Mouse (Mus musculus) embryonic facial prominence, embryonic 12.5 days (tissue): ENCODE results near the gene Ankrd31. TPM values are rescaled to one million over a fixed set of nuclear protein-coding genes. Genes with fewer than 3 reads are reported as not detected.
"Not testable (repeated sequence)": the region's sequence is repeated elsewhere in the genome, so short reads cannot be mapped to it uniquely, and the experiment has no call there.

Experiments used
- ATAC-seq: fragments of 200-750 bp; cut with Nextera tagmentation; 2 replicates; pipeline ENCODE4 v1.8.0; 2017; ENCODE audit not compliant: insufficient number of reproducible peaks, insufficient read depth, low FRiP score, low TSS enrichment
- H3K27ac ChIP-seq: fragments of 300-500 bp; sonication (generic); 2 replicates; pipeline ENCODE4 v1.5.1; 2016; ENCODE audit warnings: mild to moderate bottlenecking
- H3K27me3 ChIP-seq: fragments of 300-500 bp; sonication (generic); 2 replicates; pipeline ENCODE4 v1.6.1; 2016; ENCODE audit warnings: mild to moderate bottlenecking, moderate library complexity
- H3K36me3 ChIP-seq: fragments of 300-500 bp; sonication (generic); 2 replicates; pipeline ENCODE4 v1.6.1; 2016; ENCODE audit warnings: mild to moderate bottlenecking
- H3K4me1 ChIP-seq: fragments of 300-500 bp; sonication (generic); 2 replicates; pipeline ENCODE4 v1.6.1; 2016
- H3K4me2 ChIP-seq: fragments of 300-500 bp; sonication (generic); replicated peaks from 2 replicates; pipeline ENCODE4 v1.6.1; 2016; ENCODE audit warnings: mild to moderate bottlenecking, moderate library complexity
- H3K4me3 ChIP-seq: fragments of 300-500 bp; sonication (generic); 2 replicates; pipeline ENCODE4 v1.5.1; 2016; ENCODE audit warnings: mild to moderate bottlenecking
- H3K9ac ChIP-seq: fragments of 300-500 bp; sonication (generic); 2 replicates; pipeline ENCODE4 v1.6.1; 2016; ENCODE audit warnings: mild to moderate bottlenecking, moderate library complexity
- H3K9me3 ChIP-seq: fragments of 300-500 bp; sonication (generic); 2 replicates; pipeline ENCODE4 v1.6.1; 2016; ENCODE audit warnings: mild to moderate bottlenecking, moderate library complexity
- WGBS: fragments of 180-500 bp; shearing (Covaris S2); methylation state at CpG from one replicate; pipeline ENCODE4 v1.1.7; 2016; 5-methylcytosine and 5-hydroxymethylcytosine counted together
- polyA plus RNA-seq: library from polyadenylated mRNA; unstranded; fragments of >200 nt; fragmentation: Nextera tagmentation; extraction: Ambion mirVana; gene quantifications from 2 replicates; pipeline ENCODE4 v1.2.1, GENCODE M21; 2016

Gene Ankrd31
- polyA plus RNA-seq, 1 experiment from 2014 or later = not detected

DNA sequence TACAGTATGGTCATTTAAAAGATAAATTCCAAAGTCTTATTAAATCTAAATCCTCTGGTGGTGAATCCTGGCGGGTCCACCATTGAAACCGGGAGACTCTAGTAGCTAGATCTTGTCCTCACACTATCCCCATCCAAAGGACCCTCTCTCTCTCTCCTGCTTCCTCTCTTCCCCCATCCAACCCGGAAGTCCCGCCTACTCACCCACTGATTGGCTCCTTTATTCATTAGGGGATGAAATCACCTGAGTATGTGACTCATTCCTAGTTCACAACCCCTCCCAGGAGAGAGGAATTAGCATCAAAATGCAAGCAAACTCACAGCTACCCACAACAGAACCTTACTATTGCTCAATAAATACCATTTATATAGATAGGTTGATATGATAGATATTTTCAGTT lies 122.7 kb downstream of the Ankrd31 start:
- Histone ChIP-seq H3K4me3 (no peak overlapping the region), H3K4me1 (no peaks in the 10 kb centered on the region), H3K4me2 (no peak overlapping the region), H3K27ac (no peak overlapping the region), H3K27me3 (no peaks in the 10 kb centered on the region), H3K9me3 (no peaks in the 10 kb centered on the region), H3K36me3 (no peaks in the 10 kb centered on the region), H3K9ac (no peak overlapping the region)
- no peak for ATAC-seq
- 83% methylated on average over 4 of the region's 4 CpGs for WGBS

DNA sequence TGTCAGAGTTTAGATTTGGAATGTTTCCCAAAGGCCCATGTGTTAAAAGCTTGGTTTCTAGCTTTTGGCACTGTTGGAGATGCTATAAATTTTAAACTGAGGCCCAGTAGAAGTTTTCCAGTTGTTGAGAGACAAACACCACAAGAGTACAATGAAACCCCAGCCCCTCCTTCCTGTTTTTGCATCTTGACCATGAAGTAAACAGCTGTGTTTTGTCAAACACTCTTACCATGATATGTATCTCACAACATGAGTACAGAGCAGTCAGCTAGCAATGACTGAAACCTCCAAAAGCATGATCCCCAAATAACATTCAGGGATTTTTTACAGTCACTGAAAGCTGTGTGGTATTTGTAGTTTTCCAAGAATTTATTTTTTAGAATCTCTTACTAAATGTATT lies 126.0 kb downstream of the Ankrd31 start:
- no peaks in the 10 kb centered on the region for H3K36me3 ChIP-seq
- no peaks in the 10 kb centered on the region for H3K27me3 ChIP-seq
- ATAC-seq = no peak
- H3K9me3 ChIP-seq = no peaks in the 10 kb centered on the region
- no peak overlapping the region for H3K9ac ChIP-seq
- H3K27ac ChIP-seq = no peak overlapping the region
- no peaks in the 10 kb centered on the region for H3K4me1 ChIP-seq
- H3K4me2 ChIP-seq = no peak overlapping the region
- no peak overlapping the region for H3K4me3 ChIP-seq

DNA sequence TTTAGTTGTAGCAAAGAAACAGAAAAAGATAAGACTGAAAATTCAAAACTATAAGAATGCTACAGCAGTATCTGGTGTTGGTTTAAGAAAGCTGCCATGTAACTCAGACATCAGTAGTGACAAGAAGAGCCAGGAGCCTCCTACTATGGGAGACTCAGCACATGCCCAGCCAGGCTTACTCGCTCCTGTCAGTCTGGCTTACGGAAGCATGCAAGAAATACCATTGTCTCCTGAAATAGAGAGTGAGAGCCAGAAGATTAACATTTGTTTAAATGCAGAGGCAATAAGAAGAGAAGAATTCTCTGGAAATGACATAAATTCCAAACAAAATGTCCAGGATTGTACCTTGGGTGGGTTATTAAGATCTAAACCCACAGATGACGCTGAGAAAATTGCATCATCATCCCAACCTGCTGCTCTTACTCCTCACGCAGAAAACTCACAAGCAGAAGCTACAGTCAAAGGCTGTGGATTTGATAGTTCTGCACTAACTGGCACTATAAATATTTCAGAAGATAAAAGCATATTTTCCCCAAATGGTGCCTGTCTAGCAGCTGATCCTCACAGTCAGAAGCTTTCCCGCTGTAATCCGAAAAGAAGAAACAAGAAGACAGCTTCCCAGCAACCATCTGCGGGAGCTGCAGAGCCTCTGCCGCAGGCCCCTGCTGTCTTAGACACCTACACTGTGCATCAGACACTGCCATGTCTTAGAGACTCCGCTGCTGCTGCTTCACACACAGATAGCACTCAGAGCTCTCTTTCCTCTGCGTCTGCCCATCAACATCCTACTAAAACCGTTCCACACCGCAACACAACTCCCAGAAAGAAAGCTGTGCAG lies 130.4 kb downstream of the Ankrd31 start:
- no peak overlapping the region for H3K4me3 ChIP-seq
- H3K4me2 ChIP-seq = no peak overlapping the region
- H3K4me1 ChIP-seq = no peaks in the 10 kb centered on the region
- H3K36me3 ChIP-seq = no peaks in the 10 kb centered on the region
- ATAC-seq = no peak
- no peak overlapping the region for H3K9ac ChIP-seq
- H3K27me3 ChIP-seq = no peaks in the 10 kb centered on the region
- no peak overlapping the region for H3K27ac ChIP-seq
- 77% methylated on average over 12 of the region's 12 CpGs for WGBS
- no peaks in the 10 kb centered on the region for H3K9me3 ChIP-seq

DNA sequence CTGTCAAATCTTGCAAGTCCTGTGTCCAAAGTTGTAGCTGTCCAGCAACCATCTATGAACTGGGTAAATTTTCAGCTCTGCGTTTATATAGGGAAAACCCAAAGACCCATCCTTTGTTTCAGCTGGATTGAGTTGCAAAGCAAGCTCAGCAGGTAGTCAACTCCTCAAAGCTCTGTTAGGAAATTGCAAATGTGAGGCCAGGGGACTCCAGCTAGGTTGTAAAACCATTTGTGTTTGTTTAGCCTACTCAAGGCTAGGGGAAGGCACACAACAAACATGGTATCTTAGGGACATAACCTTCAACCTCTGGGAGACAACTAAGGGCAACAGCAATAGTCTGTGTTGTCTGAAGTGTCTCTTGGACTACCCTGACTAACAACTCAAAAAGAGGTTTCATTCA lies 136.5 kb downstream of the Ankrd31 start:
- H3K9ac ChIP-seq = no peak overlapping the region
- no peak for ATAC-seq
- no peaks in the 10 kb centered on the region for H3K27me3 ChIP-seq
- H3K36me3 ChIP-seq = no peaks in the 10 kb centered on the region
- H3K4me1 ChIP-seq = no peaks in the 10 kb centered on the region
- no peak overlapping the region for H3K27ac ChIP-seq
- WGBS = 53% methylated on average over 1 of the region's 1 CpGs
- no peaks in the 10 kb centered on the region for H3K9me3 ChIP-seq
- H3K4me3 ChIP-seq = no peak overlapping the region
- H3K4me2 ChIP-seq = no peak overlapping the region

DNA sequence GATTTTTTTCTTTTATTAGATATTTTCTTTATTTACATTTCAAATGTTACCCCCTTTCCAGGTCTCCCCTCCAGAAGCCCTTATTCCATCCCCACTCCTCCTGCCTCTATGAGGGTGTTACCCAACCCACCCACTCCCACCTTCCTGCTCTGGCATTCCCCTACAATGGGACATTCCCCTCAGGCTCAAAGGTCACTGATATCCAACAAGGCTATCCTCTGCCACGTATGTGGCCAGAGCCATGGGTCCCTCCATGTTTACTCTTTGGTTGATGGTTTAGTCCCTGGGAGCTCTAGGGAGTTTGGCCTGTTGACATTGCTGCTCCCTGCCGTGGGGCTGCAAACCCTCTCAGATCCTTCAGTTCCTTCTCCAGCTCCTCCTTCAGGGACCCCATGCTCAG lies 141.9 kb downstream of the Ankrd31 start:
- Histone ChIP-seq H3K27ac (no peak overlapping the region), H3K9me3 (no peaks in the 10 kb centered on the region), H3K4me2 (no peak overlapping the region), H3K36me3 (no peaks in the 10 kb centered on the region), H3K27me3 (no peaks in the 10 kb centered on the region), H3K4me1 (no peaks in the 10 kb centered on the region), H3K4me3 (no peak overlapping the region), H3K9ac (no peak overlapping the region)
- WGBS = 38% methylated on average over 2 of the region's 2 CpGs
- ATAC-seq = no peak

DNA sequence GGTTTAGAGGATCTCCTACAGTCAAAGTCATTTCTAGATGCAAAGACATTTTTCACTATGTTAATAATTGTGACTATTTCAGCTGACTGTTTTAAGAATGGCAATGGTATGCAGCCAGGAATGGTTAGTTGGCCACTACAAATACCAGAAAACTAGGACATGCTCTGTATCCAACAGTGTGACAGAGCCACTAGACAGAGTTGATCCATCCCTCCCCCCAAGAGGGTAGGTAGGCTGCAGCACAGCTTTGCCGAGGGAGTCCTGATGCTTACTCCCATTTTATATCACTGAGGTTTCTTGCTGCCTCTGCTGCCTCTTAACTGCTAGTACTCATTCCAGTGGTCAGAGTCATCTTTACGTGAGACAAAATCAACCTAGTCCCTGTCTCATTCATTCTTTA lies 147.1 kb downstream of the Ankrd31 start:
- no peak for ATAC-seq
- WGBS = 86% methylated on average over 2 of the region's 2 CpGs

DNA sequence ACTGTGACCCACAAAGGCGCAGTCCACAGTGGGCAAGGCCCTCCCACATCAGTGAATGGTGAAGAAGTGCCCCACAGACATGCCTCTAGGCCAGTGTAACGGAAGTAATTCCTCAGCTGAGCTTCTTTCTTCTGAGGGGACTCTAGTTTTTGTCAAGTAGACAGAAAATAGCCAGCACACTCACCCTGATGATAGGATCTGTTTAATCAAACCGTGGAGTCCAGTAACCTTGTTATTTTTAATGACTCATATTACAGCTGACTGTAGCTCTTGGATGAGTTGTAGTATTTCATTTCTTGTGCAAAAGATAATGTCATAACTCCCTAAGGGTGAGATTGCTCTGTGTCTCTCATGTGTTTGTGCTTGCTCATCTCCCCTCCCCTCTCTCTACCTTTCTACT lies 158.6 kb downstream of the Ankrd31 start:
- Histone ChIP-seq H3K4me2 (no peak overlapping the region), H3K36me3 (no peaks in the 10 kb centered on the region), H3K9ac (no peak overlapping the region), H3K9me3 (no peaks in the 10 kb centered on the region), H3K27me3 (no peaks in the 10 kb centered on the region), H3K4me3 (no peak overlapping the region), H3K27ac (no peak overlapping the region), H3K4me1 (no peaks in the 10 kb centered on the region)
- WGBS = 63% methylated on average over 3 of the region's 3 CpGs
- no peak for ATAC-seq

More for the DNA sequence above, 147.1 kb downstream of the Ankrd31 start:
- Histone ChIP-seq H3K36me3 (no peaks in the 10 kb centered on the region), H3K9ac (no peak overlapping the region), H3K4me2 (no peak overlapping the region), H3K27ac (no peak overlapping the region), H3K4me1 (no peaks in the 10 kb centered on the region), H3K9me3 (no peaks in the 10 kb centered on the region), H3K27me3 (no peaks in the 10 kb centered on the region), H3K4me3 (no peak overlapping the region)

DNA sequence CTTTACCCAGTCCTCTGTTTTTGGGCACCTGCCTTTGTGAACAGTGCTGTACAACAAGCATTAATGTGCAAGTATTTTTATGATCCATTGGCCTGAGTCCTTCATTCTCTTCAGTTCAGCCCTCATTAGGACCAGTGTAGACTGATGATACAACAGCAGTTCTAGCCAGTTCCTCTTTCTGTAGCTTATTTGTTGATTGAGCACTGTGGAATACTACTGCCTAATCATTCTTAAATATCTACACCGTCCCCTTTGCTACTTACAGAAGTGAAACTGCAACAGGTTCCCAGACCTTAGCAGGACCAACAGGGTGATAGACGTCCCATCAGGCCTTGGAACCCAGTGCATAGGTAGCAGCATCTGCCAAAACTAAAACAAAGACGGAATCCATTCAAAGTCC lies 163.1 kb downstream of the Ankrd31 start:
- no peaks in the 10 kb centered on the region for H3K9me3 ChIP-seq
- H3K4me2 ChIP-seq = no peak overlapping the region
- no peaks in the 10 kb centered on the region for H3K4me1 ChIP-seq
- H3K36me3 ChIP-seq = no peaks in the 10 kb centered on the region
- WGBS = 85% methylated on average over 3 of the region's 3 CpGs
- no peak overlapping the region for H3K27ac ChIP-seq
- no peak overlapping the region for H3K4me3 ChIP-seq
- ATAC-seq = no peak
- H3K9ac ChIP-seq = no peak overlapping the region
- H3K27me3 ChIP-seq = no peaks in the 10 kb centered on the region

DNA sequence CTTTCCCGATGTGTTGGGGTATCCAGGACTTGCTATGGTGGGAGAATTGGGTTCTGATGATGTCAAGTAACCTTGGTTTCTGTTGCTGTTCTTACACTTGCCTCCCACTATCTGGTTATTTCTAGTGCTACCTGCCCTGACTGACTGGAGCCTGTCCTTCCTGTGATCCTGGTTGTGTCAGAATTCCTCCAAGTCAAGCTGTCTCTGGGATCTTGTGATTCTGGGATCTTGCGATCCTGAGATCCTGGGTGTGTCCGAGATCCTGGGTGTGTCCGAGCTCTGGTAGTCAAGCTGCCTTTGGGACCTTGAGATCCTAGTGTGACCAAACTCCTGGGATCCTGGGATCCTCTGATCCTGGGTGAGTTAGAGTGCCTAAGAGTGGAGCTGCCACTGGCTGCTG lies 175.1 kb downstream of the Ankrd31 start:
- H3K27ac ChIP-seq, H3K9me3 ChIP-seq, H3K36me3 ChIP-seq, H3K9ac ChIP-seq, H3K4me3 ChIP-seq, H3K4me1 ChIP-seq, ATAC-seq, H3K4me2 ChIP-seq: not testable (repeated sequence)
- peaks cover 36% of the 10 kb centered on the region for H3K27me3 ChIP-seq
- WGBS = 94% methylated on average over 4 of the region's 4 CpGs

DNA sequence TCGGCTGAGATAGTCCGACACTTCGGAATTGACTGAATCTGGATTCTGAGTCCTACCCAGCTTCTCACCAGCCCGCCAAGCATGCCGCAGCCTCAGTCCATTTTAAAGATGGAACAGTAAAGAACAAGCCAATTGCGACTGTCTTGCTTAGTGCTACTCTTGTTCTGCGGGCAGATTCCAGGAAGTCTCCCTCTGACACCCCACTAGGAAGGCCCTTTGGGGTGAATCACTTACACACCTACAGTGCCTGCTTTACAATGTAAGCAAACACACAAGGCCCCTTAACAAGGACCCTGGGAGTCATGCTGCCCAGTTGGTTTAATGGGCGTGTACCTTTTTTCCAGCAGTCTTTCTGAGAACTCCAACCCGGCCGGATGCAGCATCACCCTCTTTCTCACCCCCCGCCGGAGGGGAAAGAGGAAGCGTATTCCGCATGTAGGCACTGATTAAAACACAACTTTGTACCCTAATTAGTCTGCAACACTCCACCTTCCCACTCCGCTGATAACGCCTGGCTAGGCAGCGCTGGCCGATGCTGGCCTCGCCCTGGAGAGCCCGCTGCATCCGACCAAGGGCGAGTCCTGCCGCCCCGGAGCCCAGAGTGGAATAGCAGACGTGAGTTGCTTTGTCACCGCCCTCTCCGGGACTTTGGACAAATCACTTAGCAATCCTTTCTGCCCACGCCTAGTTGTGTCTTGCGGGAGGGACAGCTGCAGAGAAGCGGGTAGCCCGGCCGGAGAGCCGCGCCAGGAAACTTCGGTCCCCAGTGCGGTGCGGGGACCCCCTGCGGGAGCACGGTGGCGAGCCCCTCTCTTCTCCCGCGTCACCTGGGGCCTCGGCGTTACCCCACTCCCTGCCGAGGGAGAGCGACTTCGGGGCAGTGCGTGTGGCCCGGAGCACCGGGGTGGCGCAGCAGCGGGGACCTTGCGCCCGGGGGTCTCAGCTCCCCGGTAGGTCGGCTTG lies 176.2 kb downstream of the Ankrd31 start, which contains the start of gene Gcnt4:
TSS of gene Gcnt4 (plus strand) at position 691 of the 963 bp plus-strand sequence.
- peak; percentile 61; the same call in 1 of the 2 replicates for ATAC-seq
- Histone ChIP-seq H3K4me2 (peak within 1 kb of the TSS; percentile 99), H3K27me3 (peaks cover 36% of the 10 kb centered on the region), H3K9me3 (no peaks in the 10 kb centered on the region), H3K4me3 (peak within 1 kb of the TSS; percentile 74), H3K9ac (peak within 1 kb of the TSS; percentile 60), H3K36me3 (no peaks in the 10 kb centered on the region), H3K4me1 (no peaks in the 10 kb centered on the region; the same call in 1 of the 2 replicates), H3K27ac (no peak within 1 kb of the TSS)
- 10% methylated on average over 56 of the region's 56 CpGs for WGBS

DNA sequence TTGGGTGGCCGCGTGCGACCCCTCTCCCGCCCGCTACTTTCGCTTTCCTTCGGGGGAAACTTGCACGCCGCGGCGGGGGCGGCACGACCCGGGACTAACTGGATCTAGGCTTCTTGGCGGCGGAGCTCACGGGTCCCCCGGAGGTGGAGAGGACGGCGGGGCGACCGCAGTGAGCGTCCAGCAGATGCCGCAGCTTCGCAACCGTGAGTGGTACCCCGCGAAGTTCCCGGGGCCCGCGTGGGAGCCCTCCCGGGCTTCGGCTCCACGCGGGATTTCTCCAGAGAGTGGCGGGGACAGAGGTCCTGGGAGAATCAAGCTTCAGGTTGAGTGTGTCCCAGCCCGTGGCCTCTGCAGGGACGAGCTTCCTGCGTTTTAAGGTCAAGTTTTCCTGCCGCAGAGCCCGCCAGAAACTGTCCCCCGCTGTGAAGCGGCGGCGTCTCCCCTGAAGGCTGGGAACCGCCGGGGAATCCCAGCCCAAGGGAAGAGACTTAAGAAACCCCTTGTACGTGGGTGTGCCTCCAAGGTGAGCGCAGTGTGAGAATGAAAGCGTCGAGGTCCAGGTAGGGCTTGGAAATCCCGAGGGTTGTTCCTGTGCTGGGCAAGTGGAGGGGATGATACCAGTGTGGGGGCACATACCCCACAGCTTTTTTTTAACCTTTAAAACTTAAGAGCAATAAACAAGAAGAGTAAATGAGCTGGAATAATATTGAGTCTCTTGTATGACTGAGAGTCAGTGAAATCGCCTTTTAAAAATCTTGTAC lies 177.1 kb downstream of the Ankrd31 start:
- no peak for ATAC-seq
- peak overlapping the region; percentile 60 for H3K9ac ChIP-seq
- no peaks in the 10 kb centered on the region for H3K9me3 ChIP-seq
- H3K4me3 ChIP-seq = peak overlapping the region; percentile 74
- no peak overlapping the region for H3K27ac ChIP-seq
- peak overlapping the region; percentile 99 for H3K4me2 ChIP-seq
- H3K36me3 ChIP-seq = no peaks in the 10 kb centered on the region
- peaks cover 36% of the 10 kb centered on the region for H3K27me3 ChIP-seq
- no peaks in the 10 kb centered on the region; the same call in 1 of the 2 replicates for H3K4me1 ChIP-seq
- 1% methylated on average over 53 of the region's 53 CpGs for WGBS
